Mouse (Mus musculus) CH12.LX (cell line): ENCODE measurements around the gene Dync1i1.

Source experiments
- BHLHE40 ChIP-seq: IDR thresholded peaks from 2 replicates; pipeline ENCODE4 v1.6.1; 2011; ENCODE audit warnings: mild to moderate bottlenecking, low read depth, low read length, improper control_type of control experiment
- CTCF ChIP-seq, 2 experiments: IDR thresholded peaks in 1 of 2; conservative IDR thresholded peaks in 1 of 2; 2 replicates each; pipeline ENCODE4 v1.5.1; 2011 to 2012; ENCODE audit warnings: low read depth in 2 of 2, low read length in 2 of 2, improper control_type of control experiment in 1 of 2, inconsistent platforms in 1 of 2, mild to moderate bottlenecking in 1 of 2, moderate library complexity in 1 of 2
- EP300 ChIP-seq: IDR thresholded peaks from 2 replicates; pipeline ENCODE4 v1.6.1; 2011; ENCODE audit warnings: low read length, improper control_type of control experiment
- MAX ChIP-seq: IDR thresholded peaks from 2 replicates; pipeline ENCODE4 v1.6.1; 2011; ENCODE audit warnings: low read length, improper control_type of control experiment
- POLR2A ChIP-seq: IDR thresholded peaks from 2 replicates; pipeline ENCODE4 v1.6.1; 2011; ENCODE audit warnings: low read depth, mild to moderate bottlenecking, improper control_type of control experiment, low read length
- TBP ChIP-seq: conservative IDR thresholded peaks from 2 replicates; pipeline ENCODE4 v1.6.1; 2011; ENCODE audit warnings: low read depth, low read length, improper control_type of control experiment
- USF1 ChIP-seq: IDR thresholded peaks from 2 replicates; pipeline ENCODE4 v1.6.1; 2014; ENCODE audit warnings: low read depth, mild to moderate bottlenecking, inconsistent platforms, low read length, improper control_type of control experiment

GRCm38 (mm10) chr6:5679738-5680137, 45.7 kb upstream of the Dync1i1 start:
- no peak for TF ChIP-seq CTCF (conservative IDR thresholded peaks at IDR 0.05 in 1 of 2, IDR thresholded peaks at IDR 0.05 in 1 of 2; ENCODE audit: low read depth in 2 of 2, low read length in 2 of 2)
- TF ChIP-seq EP300: no peak
- TF ChIP-seq USF1: no peak
- no peak for TF ChIP-seq MAX
- TF ChIP-seq TBP: no peak
- no peak for TF ChIP-seq BHLHE40
- TF ChIP-seq POLR2A: no peak
